Mouse (Mus musculus) forebrain, embryonic 12.5 days (tissue): Measurements from ENCODE around the gene Dlx5. TPM values are rescaled to one million over a fixed set of nuclear protein-coding genes. Genes with fewer than 3 reads are reported as not detected.

Experiments
- ATAC-seq: fragments of 200-750 bp; cut with Nextera tagmentation; 2 replicates; pipeline ENCODE4 v1.8.0; 2017; ENCODE audit warnings: moderate TSS enrichment; ENCODE audit not compliant: low FRiP score
- H3K27ac ChIP-seq: fragments of 300-500 bp; sonication (generic); 2 replicates; pipeline ENCODE4 v1.5.1; 2016; ENCODE audit warnings: mild to moderate bottlenecking
- H3K27me3 ChIP-seq: fragments of 300-500 bp; sonication (generic); 2 replicates; pipeline ENCODE4 v1.6.1; 2016; ENCODE audit warnings: mild to moderate bottlenecking
- H3K36me3 ChIP-seq: fragments of 300-500 bp; sonication (generic); replicated peaks from 2 replicates; pipeline ENCODE4 v1.6.1; 2016; ENCODE audit warnings: mild to moderate bottlenecking
- H3K4me1 ChIP-seq: fragments of 300-500 bp; sonication (generic); 2 replicates; pipeline ENCODE4 v1.6.1; 2016
- H3K4me2 ChIP-seq: fragments of 300-500 bp; sonication (generic); 2 replicates; pipeline ENCODE4 v1.6.1; 2016; ENCODE audit warnings: mild to moderate bottlenecking, moderate library complexity
- H3K4me3 ChIP-seq: fragments of 300-500 bp; sonication (generic); replicated peaks from 2 replicates; pipeline ENCODE4 v1.5.1; 2016; ENCODE audit warnings: mild to moderate bottlenecking
- H3K9ac ChIP-seq: fragments of 300-500 bp; sonication (generic); 2 replicates; pipeline ENCODE4 v1.6.1; 2016; ENCODE audit warnings: mild to moderate bottlenecking
- H3K9me3 ChIP-seq: fragments of 300-500 bp; sonication (generic); 2 replicates; pipeline ENCODE4 v1.6.1; 2016
- WGBS: fragments of 180-500 bp; shearing (Covaris S2); methylation state at CpG from one replicate; pipeline ENCODE4 v1.1.7; 2016; 5-methylcytosine and 5-hydroxymethylcytosine counted together
- polyA plus RNA-seq: library from polyadenylated mRNA; unstranded; fragments of >200 nt; fragmentation: Nextera tagmentation; extraction: Ambion mirVana; gene quantifications from 2 replicates; pipeline ENCODE4 v1.2.1, GENCODE M21; 2016

Gene Dlx5
- polyA plus RNA-seq, 1 experiment from 2014 or later, result 68.0 TPM

- Histone ChIP-seq H3K4me1 (peaks cover 17% of the 10 kb centered on the region), H3K4me2 (peak overlapping the region; percentile 48), H3K4me3 (peak overlapping the region; percentile 34), H3K9ac (peak overlapping the region; percentile 63), H3K27ac (peak overlapping the region; percentile 93), H3K36me3 (no peaks in the 10 kb centered on the region), H3K9me3 (no peaks in the 10 kb centered on the region), H3K27me3 (peaks cover 91% of the 10 kb centered on the region)
- WGBS, result 0% methylated on average over 23 of the region's 25 CpGs
- ATAC-seq, result peak; percentile 36; the same call in 1 of the 2 replicates
Observed at GRCm38 (mm10) chr6:6874073-6874771, 7.7 kb downstream of the Dlx5 start.

DNA sequence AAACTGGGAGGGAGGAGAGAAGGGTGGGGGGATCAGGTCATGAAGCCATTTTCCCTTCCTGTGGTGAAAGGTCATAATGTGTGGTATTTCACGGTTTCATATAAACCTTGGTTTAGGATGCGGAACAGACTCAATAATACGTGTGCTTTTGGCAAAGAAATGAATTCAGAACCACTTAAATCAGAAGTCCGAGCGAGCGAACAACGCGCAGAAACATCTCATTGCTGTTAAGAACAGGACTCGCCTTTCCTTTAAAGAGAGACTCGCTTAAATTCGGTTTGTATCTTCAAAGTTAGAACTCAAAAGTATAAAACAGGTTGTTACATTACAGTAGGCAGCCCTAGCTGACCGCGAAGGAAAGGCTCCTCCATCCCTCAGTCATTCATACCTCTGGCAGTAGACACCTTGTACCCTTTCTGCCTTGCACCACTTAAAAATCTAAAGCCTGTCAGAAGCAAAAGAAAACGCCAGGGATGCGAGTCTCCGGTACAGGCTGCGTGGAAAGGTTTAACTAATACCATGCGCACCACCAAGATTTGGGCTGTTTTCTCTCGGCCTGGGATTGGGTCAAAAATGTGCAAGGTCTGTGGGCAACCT lies 8.3 kb downstream of the Dlx5 start:
- no peak for ATAC-seq
- H3K4me1 ChIP-seq, result peaks cover 10% of the 10 kb centered on the region
- peak overlapping the region; percentile 93 for H3K27ac ChIP-seq
- no peaks in the 10 kb centered on the region for H3K9me3 ChIP-seq
- peak overlapping the region; percentile 63 for H3K9ac ChIP-seq
- peak overlapping the region; percentile 34 for H3K4me3 ChIP-seq
- no peaks in the 10 kb centered on the region for H3K36me3 ChIP-seq
- H3K4me2 ChIP-seq, result peak overlapping the region; percentile 48
- H3K27me3 ChIP-seq, result peaks cover 89% of the 10 kb centered on the region
- WGBS, result under 1% methylated on average over 19 of the region's 19 CpGs

DNA sequence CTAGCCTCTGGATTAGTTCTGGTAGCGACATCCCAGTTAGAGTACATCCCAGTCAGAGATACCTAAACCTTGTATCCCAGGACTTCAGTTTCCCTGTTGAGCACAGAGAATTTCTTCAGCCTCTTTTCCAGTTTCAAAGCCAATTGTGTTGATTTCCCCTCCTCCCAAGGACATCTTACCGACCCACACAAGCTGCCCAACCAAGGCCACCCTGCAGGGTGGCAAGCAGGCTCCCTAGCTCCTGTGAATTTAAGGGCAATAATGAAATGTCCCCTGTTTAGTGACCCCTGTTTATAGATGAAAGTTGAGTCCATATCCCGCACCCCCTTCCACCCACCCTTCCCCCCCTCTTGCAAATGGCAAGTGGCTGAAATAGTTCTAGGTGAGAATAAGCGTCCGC lies 9.0 kb downstream of the Dlx5 start:
- peak overlapping the region; percentile 93 for H3K27ac ChIP-seq
- H3K4me1 ChIP-seq, result peaks cover 6% of the 10 kb centered on the region; the same call in 1 of the 2 replicates
- H3K9ac ChIP-seq, result peak overlapping the region; percentile 2; the same call in 1 of the 2 replicates
- no peak for ATAC-seq
- H3K36me3 ChIP-seq, result no peaks in the 10 kb centered on the region
- H3K9me3 ChIP-seq, result no peaks in the 10 kb centered on the region
- WGBS, result 2% methylated on average over 5 of the region's 5 CpGs
- H3K27me3 ChIP-seq, result peaks cover 82% of the 10 kb centered on the region
- H3K4me3 ChIP-seq, result peak overlapping the region; percentile 6; the same call in 1 of the 2 replicates
- peak overlapping the region; percentile 48 for H3K4me2 ChIP-seq

DNA sequence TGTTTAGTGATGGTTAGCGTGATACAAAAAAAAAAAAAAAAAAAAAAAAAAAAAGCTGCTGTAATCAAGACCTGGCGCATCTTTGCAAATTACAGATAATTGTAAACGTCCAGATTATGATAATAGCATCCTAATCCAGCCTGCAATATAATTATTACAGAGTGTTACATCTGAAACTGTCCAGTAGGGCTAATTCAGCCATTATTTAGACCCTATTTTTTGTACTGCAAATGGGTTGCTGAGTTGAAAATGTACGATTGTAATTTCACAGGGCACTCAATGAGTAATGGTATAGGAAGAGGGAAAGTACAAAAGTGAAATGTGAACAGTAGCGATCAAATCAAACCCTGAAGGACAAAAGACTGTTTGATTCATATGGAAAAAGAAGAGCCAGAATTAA lies 10.2 kb downstream of the Dlx5 start:
- H3K36me3 ChIP-seq, result no peaks in the 10 kb centered on the region
- peaks cover 85% of the 10 kb centered on the region for H3K27me3 ChIP-seq
- H3K9ac ChIP-seq, result no peak overlapping the region
- 3% methylated on average over 5 of the region's 5 CpGs for WGBS
- no peak overlapping the region for H3K4me3 ChIP-seq
- H3K4me1 ChIP-seq, result peaks cover 6% of the 10 kb centered on the region; the same call in 1 of the 2 replicates
- peak; percentile 52 for ATAC-seq
- no peaks in the 10 kb centered on the region for H3K9me3 ChIP-seq
- H3K27ac ChIP-seq, result peak overlapping the region; percentile 93
- peak overlapping the region; percentile 48; the same call in 1 of the 2 replicates for H3K4me2 ChIP-seq

GRCm38 (mm10) chr6:6870876-6871420 lies 10.9 kb downstream of the Dlx5 start:
- no peaks in the 10 kb centered on the region for H3K9me3 ChIP-seq
- 0% methylated on average over 7 of the region's 7 CpGs for WGBS
- H3K4me3 ChIP-seq, result peak overlapping the region; percentile 35
- peaks cover 84% of the 10 kb centered on the region for H3K27me3 ChIP-seq
- peaks cover 6% of the 10 kb centered on the region; the same call in 1 of the 2 replicates for H3K4me1 ChIP-seq
- no peaks in the 10 kb centered on the region for H3K36me3 ChIP-seq
- H3K4me2 ChIP-seq, result peak overlapping the region; percentile 22
- no peak for ATAC-seq
- H3K9ac ChIP-seq, result peak overlapping the region; percentile 47
- H3K27ac ChIP-seq, result peak overlapping the region; percentile 87

GRCm38 (mm10) chr6:6869961-6870800 lies 11.7 kb downstream of the Dlx5 start:
- Histone ChIP-seq H3K4me1 (peaks cover 6% of the 10 kb centered on the region; the same call in 1 of the 2 replicates), H3K9ac (peak overlapping the region; percentile 47), H3K27ac (peak overlapping the region; percentile 87), H3K4me3 (peak overlapping the region; percentile 35), H3K4me2 (peak overlapping the region; percentile 22), H3K27me3 (peaks cover 84% of the 10 kb centered on the region), H3K36me3 (no peaks in the 10 kb centered on the region), H3K9me3 (no peaks in the 10 kb centered on the region)
- WGBS, result 0% methylated on average over 10 of the region's 11 CpGs
- 0 out of 2 replicates have a peak, but pooled peaks have one; percentile 15 for ATAC-seq

DNA sequence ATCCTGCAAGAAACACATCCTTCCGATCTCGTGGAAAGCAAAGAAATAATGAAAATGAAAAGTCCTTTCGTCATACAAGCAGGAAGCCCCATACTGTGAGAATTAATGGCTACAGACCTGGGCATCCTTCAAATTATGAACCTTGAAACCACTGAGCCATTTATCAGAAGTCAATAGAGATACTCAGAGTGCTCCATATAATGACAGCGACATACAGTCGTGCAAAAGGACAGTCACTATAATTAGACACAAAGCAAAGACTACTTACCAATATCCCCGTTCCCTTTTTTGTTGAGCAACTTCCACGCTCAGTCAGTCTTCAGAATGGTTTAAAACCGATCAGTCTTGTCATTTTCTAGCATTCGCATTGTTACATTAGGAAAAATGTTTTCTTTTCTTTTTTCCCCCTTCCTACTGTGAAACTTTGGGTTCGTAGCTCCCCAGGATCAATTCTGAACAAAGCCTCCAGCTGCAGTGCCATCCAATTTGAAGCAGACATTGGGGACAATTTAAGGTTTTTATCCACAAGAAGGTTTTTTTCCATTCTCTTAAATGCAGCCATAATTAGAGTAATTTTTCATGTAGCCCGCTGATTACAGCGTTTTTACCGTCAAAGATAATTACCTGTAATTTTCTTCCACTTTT lies 12.7 kb downstream of the Dlx5 start:
- 0 out of 2 replicates have a peak overlapping the region, but pooled peaks have one; percentile 33 for H3K9ac ChIP-seq
- H3K27ac ChIP-seq, result peak overlapping the region; percentile 84
- H3K4me2 ChIP-seq, result no peak overlapping the region
- WGBS, result 4% methylated on average over 13 of the region's 13 CpGs
- peaks cover 6% of the 10 kb centered on the region; the same call in 1 of the 2 replicates for H3K4me1 ChIP-seq
- no peaks in the 10 kb centered on the region for H3K36me3 ChIP-seq
- H3K27me3 ChIP-seq, result peaks cover 84% of the 10 kb centered on the region
- H3K4me3 ChIP-seq, result peak overlapping the region; percentile 59
- H3K9me3 ChIP-seq, result no peaks in the 10 kb centered on the region
- ATAC-seq, result peak; percentile 41

- peak overlapping the region; percentile 76 for H3K4me2 ChIP-seq
- peak overlapping the region; percentile 59 for H3K9ac ChIP-seq
- H3K9me3 ChIP-seq, result no peaks in the 10 kb centered on the region
- H3K36me3 ChIP-seq, result no peaks in the 10 kb centered on the region
- H3K27ac ChIP-seq, result peak overlapping the region; percentile 84
- peaks cover 20% of the 10 kb centered on the region for H3K4me1 ChIP-seq
- ATAC-seq, result no peak
- peaks cover 83% of the 10 kb centered on the region for H3K27me3 ChIP-seq
- H3K4me3 ChIP-seq, result peak overlapping the region; percentile 59
- WGBS, result 4% methylated on average over 9 of the region's 9 CpGs
Observed at GRCm38 (mm10) chr6:6867031-6867430, 14.9 kb downstream of the Dlx5 start.

DNA sequence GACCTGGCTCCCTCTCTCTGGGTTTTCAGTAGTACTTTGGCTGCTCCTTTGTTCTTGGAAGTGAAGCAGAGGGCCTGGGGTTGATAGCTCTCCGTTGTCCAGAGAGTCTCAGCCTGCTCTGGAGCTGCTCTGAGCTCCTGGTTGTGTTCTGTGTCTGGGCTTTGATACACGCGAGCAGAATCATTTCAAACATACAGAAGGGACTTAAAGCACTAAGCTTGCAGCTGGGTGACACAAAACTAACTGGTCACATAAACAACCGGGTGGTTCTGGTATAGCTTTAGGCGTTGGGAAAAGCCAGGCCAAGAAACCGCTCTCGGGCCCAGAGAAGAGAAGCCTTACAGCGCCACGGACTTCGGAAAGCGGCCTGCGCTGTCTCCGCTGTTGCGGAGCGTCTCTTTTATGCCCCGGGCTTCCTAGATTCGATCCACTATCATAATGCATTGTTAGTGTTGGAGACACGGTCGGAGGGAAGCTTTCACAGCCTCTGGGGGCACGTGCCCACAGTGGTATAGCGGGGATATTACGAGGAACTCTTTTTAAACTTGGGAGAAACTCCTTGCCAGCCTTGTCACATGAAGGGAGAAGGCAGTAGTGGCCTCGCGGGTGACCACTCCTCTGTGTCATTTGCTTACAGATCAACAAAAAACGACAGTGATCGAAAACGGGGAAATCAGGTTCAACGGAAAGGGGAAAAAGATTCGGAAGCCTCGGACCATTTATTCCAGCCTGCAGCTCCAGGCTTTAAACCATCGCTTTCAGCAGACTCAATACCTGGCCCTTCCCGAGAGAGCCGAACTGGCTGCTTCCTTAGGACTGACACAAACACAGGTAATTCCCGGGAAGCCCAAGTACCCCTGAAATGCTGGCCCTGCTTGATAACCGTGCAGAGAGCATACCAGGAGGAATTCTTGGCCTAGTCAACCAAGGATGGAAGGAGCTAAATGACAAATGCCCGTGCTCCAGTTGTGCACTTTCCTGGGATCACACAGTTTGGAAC lies 17.1 kb downstream of the Dlx5 start:
- H3K4me1 ChIP-seq, result peaks cover 20% of the 10 kb centered on the region
- ATAC-seq, result no peak
- H3K27ac ChIP-seq, result peak overlapping the region; percentile 97
- no peaks in the 10 kb centered on the region for H3K36me3 ChIP-seq
- H3K4me3 ChIP-seq, result peak overlapping the region; percentile 59
- H3K9me3 ChIP-seq, result no peaks in the 10 kb centered on the region
- peaks cover 81% of the 10 kb centered on the region for H3K27me3 ChIP-seq
- WGBS, result under 1% methylated on average over 36 of the region's 36 CpGs
- peak overlapping the region; percentile 76 for H3K4me2 ChIP-seq
- H3K9ac ChIP-seq, result peak overlapping the region; percentile 83

DNA sequence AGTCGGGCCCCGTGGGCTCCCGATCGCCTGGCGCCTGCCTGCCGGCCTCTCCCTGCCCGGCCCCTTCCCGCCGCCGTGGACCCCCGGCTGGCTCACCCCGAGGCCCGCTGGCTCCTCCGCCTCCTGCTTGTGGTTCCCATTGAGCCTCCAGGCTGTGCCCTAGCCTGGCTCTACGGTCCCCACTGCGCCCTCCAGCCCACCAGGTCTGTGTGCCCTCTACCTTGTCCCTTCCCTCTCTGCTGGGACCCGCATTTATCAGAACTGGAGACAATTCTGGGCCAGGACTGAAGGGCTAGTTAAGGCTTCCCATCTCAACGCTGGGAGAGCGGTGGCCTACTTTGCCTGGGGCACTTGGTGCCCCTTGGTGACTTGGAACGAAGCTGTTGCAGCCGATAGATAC lies 17.9 kb downstream of the Dlx5 start:
- WGBS, result under 1% methylated on average over 21 of the region's 21 CpGs
- peak; percentile 27; the same call in 1 of the 2 replicates for ATAC-seq
- H3K27me3 ChIP-seq, result peaks cover 84% of the 10 kb centered on the region
- peak overlapping the region; percentile 97 for H3K27ac ChIP-seq
- no peaks in the 10 kb centered on the region for H3K36me3 ChIP-seq
- H3K4me2 ChIP-seq, result peak overlapping the region; percentile 76
- peaks cover 20% of the 10 kb centered on the region for H3K4me1 ChIP-seq
- no peaks in the 10 kb centered on the region for H3K9me3 ChIP-seq
- peak overlapping the region; percentile 83 for H3K9ac ChIP-seq
- peak overlapping the region; percentile 59 for H3K4me3 ChIP-seq
